Mouse (Mus musculus) spleen, adult 2 months (tissue): Measurements from ENCODE around the gene Rnf10.
"Not testable (repeated sequence)": the region's sequence is repeated elsewhere in the genome, so short reads cannot be mapped to it uniquely, and the experiment has no call there.

Experiments
- CTCF ChIP-seq: fragments of 200-500 bp; IDR thresholded peaks from 2 replicates; pipeline ENCODE4 v1.5.1; 2011; ENCODE audit warnings: mild to moderate bottlenecking, inconsistent platforms; ENCODE audit not compliant: insufficient read depth, insufficient read length, insufficient replicate concordance; ENCODE audit errors: extremely low read depth
- POLR2A ChIP-seq: fragments of 200-500 bp; IDR thresholded peaks from 2 replicates; pipeline ENCODE4 v1.6.1; 2011; ENCODE audit warnings: low read depth, low read length, inconsistent platforms

- not testable (repeated sequence) for TF ChIP-seq CTCF, POLR2A
Observed at GRCm38 (mm10) chr5:115302190-115302589, 29.5 kb upstream of the Rnf10 start.
